In genomic region chr1:106477670-106478355, GRCm38 (mm10) we compare ENCODE assay signal across 12 mouse cellular contexts.
DNase-seq lines count a peak whose midpoint lies in the region; ATAC-seq and TF ChIP-seq lines count a peak whose summit lies in the region.
"Had no signal": no experiment of that assay in that cellular context is flagged by ENCODE, and none has a peak within 500 bp of the region (broad histone marks: within the 10 kb centered on the region; RNA-seq: fewer than 3 reads in every experiment).

No protein-coding gene starts in this region.

- H3K4me3 ChIP-seq in hindbrain, embryonic 15.5 days, result no peak overlapping the region
- H3K4me3 ChIP-seq in hindbrain, embryonic 10.5 days, result no peak overlapping the region
- H3K4me3 ChIP-seq in heart, adult 2 months, result no peak overlapping the region
- H3K4me3 ChIP-seq: heart, embryonic 10.5 days had no signal

- no peak for DNase-seq in hindbrain, embryonic 10.5 days (ENCODE audit: low spot score)
- DNase-seq in brain, embryonic 14.5 days (ENCODE audit: low read depth), result peak; percentile 28
- DNase-seq in kidney, adult 9 months, result peak; percentile 77
- peak; percentile 25 for DNase-seq in retina, embryonic 14.5 days (ENCODE audit: low spot score)
- no peak for DNase-seq in heart, adult 2 months
- DNase-seq in left cerebral cortex, postnatal 25 days (ENCODE audit: low spot score in 2 of 2), result no peak
- no peak for DNase-seq in cerebellum, postnatal 36 days
- DNase-seq: embryo, embryonic 11 days; liver had no signal

- H3K4me2 ChIP-seq in hindbrain, embryonic 15.5 days, result no peak overlapping the region

- H3K79me2 ChIP-seq in heart, adult 2 months (replicated peaks; ENCODE audit: control insufficient read depth, insufficient read depth, low read length), result no peaks in the 10 kb centered on the region

- H3K9me3 ChIP-seq in hindbrain, embryonic 15.5 days, result no peaks in the 10 kb centered on the region
- no peaks in the 10 kb centered on the region for H3K9me3 ChIP-seq in hindbrain, embryonic 10.5 days
- H3K9me3 ChIP-seq: heart, embryonic 10.5 days had no signal

- H3K4me1 ChIP-seq in hindbrain, embryonic 15.5 days (replicated peaks), result 0 out of 2 replicates have a peak, but pooled peaks cover 9% of the 10 kb centered on the region
- H3K4me1 ChIP-seq in hindbrain, embryonic 10.5 days (replicated peaks), result no peaks in the 10 kb centered on the region; the same call in 1 of the 2 replicates
- no peaks in the 10 kb centered on the region for H3K4me1 ChIP-seq in heart, adult 2 months (ENCODE audit: control insufficient read depth, insufficient read depth, low read length)
- H3K4me1 ChIP-seq: heart, embryonic 10.5 days had no signal

- TF ChIP-seq POLR2A in brain, embryonic 14.5 days (IDR thresholded peaks at IDR 0.05; ENCODE audit: borderline replicate concordance, extremely low read depth, insufficient read depth, insufficient read length, poor library complexity, severe bottlenecking), result no peak
- no peak for TF ChIP-seq POLR2A in heart, adult 2 months (IDR thresholded peaks at IDR 0.05; ENCODE audit: insufficient read depth, low read depth, low read length)

- peak; percentile 61; the same call in 1 of the 2 replicates for ATAC-seq in hindbrain, embryonic 15.5 days (ENCODE audit: low FRiP score, low read depth)

- no peaks in the 10 kb centered on the region for H3K36me3 ChIP-seq in hindbrain, embryonic 15.5 days
- no peaks in the 10 kb centered on the region for H3K36me3 ChIP-seq in hindbrain, embryonic 10.5 days
- no peaks in the 10 kb centered on the region for H3K36me3 ChIP-seq in heart, adult 2 months (ENCODE audit: control insufficient read depth, insufficient read depth, low read length)
- H3K36me3 ChIP-seq: heart, embryonic 10.5 days had no signal

- no peak for TF ChIP-seq EP300 in heart, adult 2 months (IDR thresholded peaks at IDR 0.05; ENCODE audit: insufficient read depth, low read depth, low read length)

- TF ChIP-seq CTCF in brain, embryonic 14.5 days (IDR thresholded peaks at IDR 0.05; ENCODE audit: borderline replicate concordance, extremely low read depth, insufficient read depth, insufficient read length), result no peak
- no peak for TF ChIP-seq CTCF in heart, adult 2 months (IDR thresholded peaks at IDR 0.05)

- 49% methylated on average over 7 of the region's 7 CpGs for WGBS in hindbrain, embryonic 15.5 days
- WGBS in hindbrain, embryonic 10.5 days, result 70% methylated on average over 7 of the region's 7 CpGs
- WGBS in heart, adult 2 months, result 62% methylated on average over 7 of the region's 7 CpGs

- intact Hi-C loops in heart, adult 2 months (cut with DNase I), result no loop called here
- intact Hi-C loops in left cerebral cortex, postnatal 25 days (cut with DNase I), result no loop called here

- no peaks in the 10 kb centered on the region for H3K27me3 ChIP-seq in hindbrain, embryonic 15.5 days
- H3K27me3 ChIP-seq in hindbrain, embryonic 10.5 days (ENCODE audit: insufficient read depth, poor library complexity, severe bottlenecking), result no peaks in the 10 kb centered on the region
- no peaks in the 10 kb centered on the region for H3K27me3 ChIP-seq in heart, adult 2 months (ENCODE audit: control insufficient read depth, insufficient read depth, low read length)

- H3K27ac ChIP-seq in hindbrain, embryonic 15.5 days (replicated peaks), result no peak overlapping the region
- H3K27ac ChIP-seq in hindbrain, embryonic 10.5 days, result no peak overlapping the region
- H3K27ac ChIP-seq in heart, adult 2 months, result no peak overlapping the region
- H3K27ac ChIP-seq: heart, embryonic 10.5 days; macrophage had no signal

- H3K9ac ChIP-seq in hindbrain, embryonic 15.5 days, result no peak overlapping the region
- no peak overlapping the region for H3K9ac ChIP-seq in heart, adult 2 months (ENCODE audit: low read depth, low read length)

Comparison
In these comparisons a context has a peak if more than half of its experiments do, and no peak if none do; other contexts are left out.
1. DNase-seq: peak in brain, embryonic 14.5 days (single experiment), kidney, adult 9 months (single experiment) and retina, embryonic 14.5 days (single experiment); none in hindbrain, embryonic 10.5 days (single experiment), heart, adult 2 months (0 of 2), left cerebral cortex, postnatal 25 days (0 of 2) and cerebellum, postnatal 36 days (0 of 2).